Mouse (Mus musculus) liver, embryonic 14.5 days (tissue): ENCODE results near the gene Gm43302. TPM values are rescaled to one million over a fixed set of nuclear protein-coding genes. Genes with fewer than 3 reads are reported as not detected.
A peak's percentile ranks its signal among the peaks of the same experiment; 100 is the strongest.
"Not testable (repeated sequence)": the region's sequence is repeated elsewhere in the genome, so short reads cannot be mapped to it uniquely, and the experiment has no call there.

ENCODE experiments used
- ATAC-seq: fragments of 200-750 bp; cut with Nextera tagmentation; 2 replicates; pipeline ENCODE4 v1.8.0; 2017; ENCODE audit warnings: moderate number of reproducible peaks, mild to moderate bottlenecking, moderate library complexity; ENCODE audit not compliant: insufficient read depth
- DNase-seq, 3 experiments: peaks; one replicate each; pipeline ENCODE4 v3.0.0-alpha.2; 2012 to 2013; ENCODE audit warnings: low read depth in 3 of 3, low spot score in 3 of 3
- H3K27ac ChIP-seq: fragments of 300-500 bp; sonication (generic); 2 replicates; pipeline ENCODE4 v1.5.1; 2014; ENCODE audit warnings: moderate library complexity, mild to moderate bottlenecking, control low read depth, inconsistent platforms
- H3K27me3 ChIP-seq: fragments of 300-500 bp; sonication (generic); 2 replicates; pipeline ENCODE4 v1.6.1; 2014; ENCODE audit warnings: mild to moderate bottlenecking, low read length, moderate library complexity; ENCODE audit not compliant: control insufficient read depth, insufficient read depth
- H3K36me3 ChIP-seq: fragments of 300-500 bp; sonication (generic); replicated peaks from 2 replicates; pipeline ENCODE4 v1.6.1; 2014; ENCODE audit warnings: low read depth; ENCODE audit not compliant: control insufficient read depth, insufficient read depth
- H3K4me1 ChIP-seq, 2 experiments: fragments of 200-500 bp in 1 of 2; fragments of 300-500 bp in 1 of 2; sonication (generic) in 1 of 2; replicated peaks; 2 replicates each; pipeline ENCODE4 v1.6.1; 2012 to 2014; ENCODE audit warnings: antibody characterized with exemption in 1 of 2, inconsistent platforms in 1 of 2, low read length in 1 of 2; ENCODE audit not compliant: control insufficient read depth in 2 of 2, insufficient read depth in 2 of 2
- H3K4me2 ChIP-seq: fragments of 300-500 bp; sonication (generic); 2 replicates; pipeline ENCODE4 v1.6.1; 2014; ENCODE audit warnings: low read depth, mild to moderate bottlenecking, control low read depth, moderate library complexity
- H3K4me3 ChIP-seq, 2 experiments: fragments of 200-500 bp in 1 of 2; fragments of 300-500 bp in 1 of 2; sonication (generic) in 1 of 2; 2 replicates each; pipeline ENCODE4 v1.5.1; 2012 to 2014; ENCODE audit warnings: low read depth in 2 of 2, low read length in 2 of 2, mild to moderate bottlenecking in 2 of 2, control low read depth in 1 of 2, inconsistent platforms in 1 of 2, moderate library complexity in 1 of 2; ENCODE audit not compliant: insufficient read depth in 1 of 2
- H3K9ac ChIP-seq: fragments of 300-500 bp; sonication (generic); replicated peaks from 2 replicates; pipeline ENCODE4 v1.6.1; 2014; ENCODE audit warnings: mild to moderate bottlenecking, control low read depth, moderate library complexity
- H3K9me3 ChIP-seq: fragments of 300-500 bp; sonication (generic); 2 replicates; pipeline ENCODE4 v1.6.1; 2016; ENCODE audit warnings: low read length, mixed read lengths; ENCODE audit not compliant: control insufficient read depth
- CTCF ChIP-seq: IDR thresholded peaks from 2 replicates; pipeline ENCODE4 v1.5.1; 2016; ENCODE audit warnings: antibody characterized with exemption, low read depth, control low read depth
- EP300 ChIP-seq: IDR thresholded peaks from 2 replicates; pipeline ENCODE4 v1.6.1; 2016; ENCODE audit warnings: antibody characterized with exemption, low read depth
- WGBS: fragments of 180-500 bp; shearing (Covaris S2); extraction: QIAGEN DNeasy Blood & Tissue Kit; methylation state at CpG from one replicate; pipeline ENCODE4 v1.1.7; 2014; ENCODE audit not compliant: insufficient replicate concordance; 5-methylcytosine and 5-hydroxymethylcytosine counted together
- polyA plus RNA-seq, 2 experiments: library from polyadenylated mRNA; depleted of rRNA in 1 of 2; stranded (reverse) in 1 of 2; unstranded in 1 of 2; fragments of >200 nt; fragmentation: Nextera tagmentation in 1 of 2; extraction: Ambion mirVana in 1 of 2; gene quantifications; 2 replicates each; pipeline versions ENCODE4 v1.2.1 to v1.2.3; 2012 to 2014

The Gm43302 gene
- polyA plus RNA-seq, 2 experiments: 0.13 TPM

GRCm38 (mm10) chr5:105306159-105306581, 12.7 kb upstream of the Gm43302 start:
- Histone ChIP-seq H3K4me2 (no peak overlapping the region), H3K4me1 (no peaks in the 10 kb centered on the region), H3K27me3 (no peaks in the 10 kb centered on the region), H3K9ac (no peak overlapping the region), H3K4me3 (no peak overlapping the region), H3K9me3 (no peaks in the 10 kb centered on the region), H3K36me3 (no peaks in the 10 kb centered on the region), H3K27ac (no peak overlapping the region)
- DNase-seq (no peak), ATAC-seq (no peak)
- TF ChIP-seq EP300 (no peak), CTCF (no peak)
- WGBS: 64% methylated on average over 1 of the region's 1 CpGs

GRCm38 (mm10) chr5:105305671-105306070, 12.2 kb upstream of the Gm43302 start:
- H3K4me3 ChIP-seq, ATAC-seq, H3K4me2 ChIP-seq, DNase-seq, H3K27me3 ChIP-seq, H3K9ac ChIP-seq, H3K9me3 ChIP-seq, H3K36me3 ChIP-seq, H3K4me1 ChIP-seq, H3K27ac ChIP-seq: not testable (repeated sequence)
- 66% methylated on average over 4 of the region's 4 CpGs for WGBS

GRCm38 (mm10) chr5:105301963-105302362, 8.5 kb upstream of the Gm43302 start:
- TF ChIP-seq CTCF (no peak), EP300 (no peak)
- Histone ChIP-seq H3K9me3 (no peaks in the 10 kb centered on the region), H3K4me1 (no peaks in the 10 kb centered on the region), H3K9ac (no peak overlapping the region), H3K4me2 (no peak overlapping the region), H3K27ac (no peak overlapping the region), H3K27me3 (no peaks in the 10 kb centered on the region), H3K36me3 (no peaks in the 10 kb centered on the region), H3K4me3 (no peak overlapping the region)
- WGBS: 54% methylated on average over 4 of the region's 4 CpGs
- ATAC-seq (no peak), DNase-seq (no peak)

- Histone ChIP-seq H3K4me2 (no peak overlapping the region), H3K27ac (no peak overlapping the region), H3K9me3 (no peaks in the 10 kb centered on the region), H3K27me3 (no peaks in the 10 kb centered on the region), H3K4me1 (no peaks in the 10 kb centered on the region), H3K36me3 (no peaks in the 10 kb centered on the region), H3K4me3 (no peak overlapping the region), H3K9ac (no peak overlapping the region)
- TF ChIP-seq EP300 (no peak), CTCF (no peak)
- DNase-seq: no peak
- ATAC-seq: no peak
- WGBS: 47% methylated on average over 2 of the region's 2 CpGs
Observed at GRCm38 (mm10) chr5:105301531-105301930, 8.0 kb upstream of the Gm43302 start.

GRCm38 (mm10) chr5:105295746-105296145, 2.3 kb upstream of the Gm43302 start:
- DNase-seq: no peak
- Histone ChIP-seq H3K27ac (no peak overlapping the region), H3K27me3 (no peaks in the 10 kb centered on the region), H3K9ac (no peak overlapping the region), H3K4me2 (no peak overlapping the region), H3K4me3 (no peak overlapping the region), H3K4me1 (peaks cover 0 to 5% of the 10 kb centered on the region in 2 experiments; a peak in 2 of 4 replicates), H3K9me3 (no peaks in the 10 kb centered on the region), H3K36me3 (no peaks in the 10 kb centered on the region)
- ATAC-seq: peak; percentile 41; the same call in 1 of the 2 replicates
- WGBS: 63% methylated on average over 3 of the region's 3 CpGs
- no peak for TF ChIP-seq EP300
- TF ChIP-seq CTCF: no peak
